Mouse (Mus musculus): Measurements from ENCODE around the gene Trappc10.
A peak's percentile ranks its signal among the peaks of the same experiment; 100 is the strongest.
"Not testable (repeated sequence)": the region's sequence is repeated elsewhere in the genome, so short reads cannot be mapped to it uniquely, and the experiment has no call there.

The Trappc10 gene

DNA sequence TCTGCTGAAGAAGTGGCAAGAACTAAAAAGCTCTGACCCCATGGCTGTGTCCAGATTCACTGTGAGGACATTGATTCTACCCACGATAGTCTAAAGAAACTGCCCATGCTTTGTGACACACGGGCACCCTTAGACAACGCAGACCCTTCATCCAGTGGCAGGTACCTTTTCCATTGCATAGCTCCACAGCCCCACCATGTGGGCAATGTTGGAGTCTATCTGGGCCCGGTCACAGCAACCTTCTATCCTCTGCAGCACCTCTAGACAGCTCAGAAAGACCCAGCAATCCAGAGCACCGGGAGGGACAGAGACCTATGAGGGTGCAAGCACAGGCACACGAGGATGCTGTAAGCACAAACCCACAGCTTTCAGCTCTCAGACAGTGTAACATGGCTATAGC is 33.1 kb downstream of the Trappc10 start:
- DNase-seq (ENCODE audit: low spot score) = no peak

DNA sequence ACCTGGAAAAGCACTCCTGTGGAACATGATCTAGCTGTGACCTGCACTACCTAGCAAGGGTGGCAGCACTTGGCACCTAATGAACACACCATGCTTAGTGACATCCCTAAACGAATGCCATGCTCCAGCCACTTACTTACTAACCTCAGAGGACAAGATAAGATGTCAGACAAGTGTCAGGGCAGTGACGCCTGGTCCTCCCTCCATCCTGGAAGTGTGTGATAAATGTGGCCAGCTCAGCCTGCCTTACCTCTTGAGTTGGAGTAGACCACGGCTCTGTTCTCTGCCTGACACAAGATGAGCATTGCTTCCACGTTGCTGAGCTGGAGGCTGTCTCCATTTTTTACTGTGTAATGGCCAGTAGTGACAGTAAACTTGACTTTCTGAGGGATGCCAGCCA is 43.3 kb downstream of the Trappc10 start:
- DNase-seq (ENCODE audit: low spot score) = no peak

DNA sequence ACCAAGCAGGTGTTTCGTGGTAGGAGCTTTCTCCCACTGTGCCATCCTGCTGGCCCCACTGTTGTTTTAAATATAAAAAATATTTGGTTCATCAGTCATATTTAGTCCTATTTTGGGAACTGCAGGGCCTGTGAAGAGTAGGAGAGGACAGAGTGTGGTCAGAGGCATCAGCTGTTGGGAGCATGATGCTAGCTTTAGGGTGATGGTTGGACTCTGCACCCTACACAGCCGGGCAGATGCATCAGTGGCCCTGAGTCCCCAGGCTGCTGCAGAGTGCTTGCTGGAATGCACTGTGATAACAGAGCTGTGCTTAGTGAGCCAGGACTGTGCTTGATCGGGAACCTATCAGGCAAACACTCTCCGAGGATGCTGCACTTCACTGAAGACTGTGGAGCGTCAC is 51.5 kb downstream of the Trappc10 start:
- no peak for DNase-seq (ENCODE audit: low spot score)

DNA sequence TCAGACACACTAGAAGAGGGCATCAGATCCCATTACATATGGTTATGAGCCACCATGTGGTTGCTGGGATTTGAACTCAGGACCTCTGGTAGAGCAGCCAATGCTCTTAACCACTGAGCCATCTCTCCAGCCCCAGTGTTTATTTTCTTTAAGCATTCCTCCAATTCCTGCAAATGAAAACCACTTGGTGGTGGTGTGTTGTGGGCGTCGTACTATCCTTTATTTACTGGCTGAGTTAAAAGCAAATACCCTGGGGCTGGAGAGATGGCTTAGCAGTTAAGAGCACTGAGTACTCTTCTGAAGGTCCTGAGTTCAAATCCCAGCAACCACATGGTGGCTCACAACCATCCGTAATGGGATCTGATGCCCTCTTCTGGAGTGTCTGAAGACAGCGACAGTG is 58.4 kb downstream of the Trappc10 start:
- not testable (repeated sequence) for DNase-seq (ENCODE audit: low spot score)

DNA sequence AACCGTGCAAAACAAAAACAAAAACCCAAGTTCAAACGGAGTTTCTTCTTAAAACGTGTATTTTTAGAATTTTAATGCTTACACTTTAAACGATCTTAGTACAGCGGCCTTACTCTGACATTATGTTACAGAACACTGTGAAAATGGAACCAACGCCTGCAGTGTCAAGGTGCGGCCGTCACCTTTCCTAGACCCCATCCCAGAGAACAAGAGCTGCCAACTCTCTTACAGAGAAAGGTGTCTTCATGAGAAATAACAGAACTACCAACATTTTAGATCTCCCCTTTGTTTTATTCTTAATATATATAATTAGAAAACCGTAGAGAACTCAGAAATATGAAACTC is 59.1 kb downstream of the Trappc10 start:
- no peak for DNase-seq (ENCODE audit: low spot score)

DNA sequence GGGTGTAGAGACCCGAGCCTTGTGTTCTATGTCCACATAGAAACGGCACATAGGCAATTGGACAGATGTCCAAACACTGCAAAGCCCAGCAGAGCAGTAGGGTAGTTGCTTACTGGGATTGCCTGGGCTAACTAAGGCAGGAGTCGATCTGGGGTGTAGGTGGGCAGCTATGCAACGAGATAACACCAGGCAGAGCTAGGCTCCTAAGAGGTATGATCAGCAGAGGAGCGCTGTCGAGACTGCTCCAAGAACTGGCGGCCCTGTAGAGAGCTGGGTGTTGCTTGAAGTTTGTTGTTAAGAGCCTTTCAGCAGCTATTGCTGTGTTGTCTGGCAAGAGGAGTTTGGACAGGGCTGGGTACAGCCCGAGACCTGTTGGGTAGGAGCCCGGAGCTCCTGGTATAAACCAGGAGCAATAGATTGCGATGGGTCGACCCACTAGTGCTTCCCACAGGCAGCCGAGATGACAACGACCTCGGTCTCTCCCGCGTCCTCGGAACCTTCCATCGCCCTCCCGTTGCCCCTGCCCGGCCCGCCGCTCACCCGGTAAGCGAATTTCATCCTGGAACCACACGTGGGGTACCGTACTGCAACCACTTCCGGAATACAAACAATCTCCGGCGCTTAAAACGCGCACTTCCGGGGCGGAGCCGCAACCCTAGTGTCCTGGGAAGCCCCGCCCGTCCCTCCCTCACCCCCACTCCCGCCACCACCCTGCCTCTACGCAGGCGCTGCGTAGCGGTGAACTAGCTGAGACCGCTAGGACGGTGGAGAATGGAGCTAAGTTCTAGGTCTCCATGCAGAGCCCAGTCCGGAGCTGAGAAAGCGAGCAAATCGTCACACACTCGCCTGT is 59.7 kb downstream of the Trappc10 start, which contains the start of gene Pwp2:
TSS of gene Pwp2 (minus strand) at position 619 of the 850 bp plus-strand sequence.
- DNase-seq (ENCODE audit: low spot score) = peak; percentile 91

DNA sequence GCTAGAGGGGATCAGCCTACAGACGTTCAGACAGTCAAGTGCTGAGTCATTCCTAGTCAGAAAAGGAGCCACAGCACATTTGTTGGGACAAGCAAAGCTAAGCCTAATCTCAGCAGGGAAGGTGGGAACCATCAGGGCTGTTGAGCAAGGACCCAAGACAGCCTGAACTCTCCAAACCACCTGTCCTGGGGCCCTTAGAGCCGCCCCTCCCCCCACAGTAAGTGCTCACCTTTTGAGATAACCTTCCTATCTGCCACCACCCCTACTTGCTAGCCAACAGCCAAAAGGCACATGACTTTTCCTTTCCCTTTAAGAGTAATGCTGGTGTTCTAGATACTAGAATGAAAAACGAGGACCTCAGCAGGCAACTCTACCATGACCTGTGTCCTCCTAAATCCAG is 60.9 kb downstream of the Trappc10 start:
- no peak for DNase-seq (ENCODE audit: low spot score)

DNA sequence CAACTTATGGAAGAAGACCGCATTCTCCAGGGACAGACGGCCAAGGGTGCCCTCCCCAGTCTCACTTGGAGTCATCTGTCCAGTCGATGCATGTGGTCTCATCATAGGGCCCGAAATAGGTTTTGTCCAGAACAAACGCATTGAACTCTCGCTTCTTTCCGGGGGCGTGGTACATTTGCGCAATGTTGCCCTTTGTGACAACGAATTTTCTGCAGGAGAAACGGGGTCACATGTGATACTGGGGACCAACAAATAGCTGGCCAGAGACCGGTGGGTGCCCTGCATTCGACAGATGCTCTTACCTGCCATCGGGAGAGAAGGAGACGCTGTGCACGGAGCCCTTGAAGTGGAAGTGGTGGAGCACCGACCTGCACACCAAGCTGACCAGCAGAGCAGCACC is 62.1 kb downstream of the Trappc10 start:
- no peak for DNase-seq (ENCODE audit: low spot score)

DNA sequence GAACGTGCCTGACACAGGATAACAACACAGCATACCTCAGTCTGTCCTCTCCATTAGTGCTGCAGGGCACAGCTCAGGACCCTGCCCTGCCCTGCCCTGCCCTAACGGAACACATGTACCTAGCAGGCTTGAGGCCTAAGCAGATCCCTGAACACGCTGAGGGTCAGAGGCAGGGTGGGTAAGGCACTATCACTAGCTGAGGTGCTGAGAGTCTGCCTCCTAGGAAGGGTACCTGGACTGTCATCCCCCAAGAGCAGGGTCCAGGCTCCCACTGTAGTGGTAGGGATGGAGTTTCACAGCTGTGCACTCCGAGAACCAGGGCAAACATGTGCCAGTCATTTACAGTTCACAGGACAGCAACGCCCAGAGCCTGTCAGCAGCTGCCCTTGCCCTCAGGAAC is 70.0 kb downstream of the Trappc10 start:
- no peak for DNase-seq (ENCODE audit: low spot score)

DNA sequence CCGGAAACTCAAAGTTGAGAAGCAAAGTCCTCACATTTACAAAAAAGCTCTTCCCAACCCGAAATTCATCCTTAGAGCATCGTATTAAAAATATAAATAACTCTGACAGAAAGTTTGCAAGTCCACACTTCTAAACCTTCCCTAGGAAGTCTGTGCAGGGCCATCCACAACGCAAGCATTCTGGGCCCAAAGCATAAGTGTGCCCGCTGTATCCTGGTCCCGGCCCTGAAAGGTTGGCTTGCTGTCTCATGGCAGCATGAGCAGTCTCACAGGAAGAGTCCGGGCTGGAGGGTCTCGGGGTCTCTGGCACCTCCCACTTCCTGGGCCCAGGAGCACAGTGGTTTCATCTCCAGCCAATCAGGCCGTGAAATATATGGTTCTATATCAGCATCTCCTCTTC is 72.9 kb downstream of the Trappc10 start:
- DNase-seq (ENCODE audit: low spot score) = no peak

DNA sequence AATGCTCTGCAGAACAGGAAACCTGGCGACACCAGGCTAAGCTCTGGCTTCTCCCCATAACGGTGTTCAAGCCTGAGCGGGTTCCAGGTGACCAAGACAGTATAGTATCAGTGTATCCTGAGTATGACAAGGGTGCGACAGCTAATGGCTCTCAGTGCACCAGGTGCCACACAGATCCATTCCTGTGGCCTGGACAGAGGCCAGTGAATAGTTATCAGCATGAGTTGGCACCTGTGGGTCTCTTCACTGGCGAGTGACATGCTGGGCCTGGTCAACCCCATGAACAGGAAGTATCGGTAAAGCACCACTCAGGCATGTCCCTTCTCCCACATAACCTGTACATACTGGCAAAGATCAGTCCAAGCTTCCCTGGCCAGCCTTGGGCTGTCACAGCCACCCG is 73.4 kb downstream of the Trappc10 start:
- DNase-seq (ENCODE audit: low spot score) = no peak

DNA sequence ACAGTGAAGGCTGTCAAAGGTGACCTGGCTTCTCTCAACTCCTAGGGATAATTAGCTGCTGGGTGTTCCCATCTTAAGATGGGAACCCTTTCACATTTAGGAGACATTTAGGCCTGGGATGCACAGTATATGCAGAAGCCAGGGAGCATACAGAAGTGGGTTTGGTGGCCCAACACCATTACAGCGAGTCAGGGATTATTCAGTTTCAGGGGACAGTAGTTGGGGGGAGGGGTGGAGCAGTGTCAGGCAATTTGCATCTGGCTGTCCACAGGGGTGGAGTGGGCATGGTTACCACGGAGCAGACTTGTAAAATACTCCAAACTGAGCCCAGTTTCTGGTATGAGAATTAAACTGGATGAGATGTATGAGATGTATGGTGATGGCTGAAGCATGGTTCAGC is 74.0 kb downstream of the Trappc10 start:
- DNase-seq (ENCODE audit: low spot score) = no peak

DNA sequence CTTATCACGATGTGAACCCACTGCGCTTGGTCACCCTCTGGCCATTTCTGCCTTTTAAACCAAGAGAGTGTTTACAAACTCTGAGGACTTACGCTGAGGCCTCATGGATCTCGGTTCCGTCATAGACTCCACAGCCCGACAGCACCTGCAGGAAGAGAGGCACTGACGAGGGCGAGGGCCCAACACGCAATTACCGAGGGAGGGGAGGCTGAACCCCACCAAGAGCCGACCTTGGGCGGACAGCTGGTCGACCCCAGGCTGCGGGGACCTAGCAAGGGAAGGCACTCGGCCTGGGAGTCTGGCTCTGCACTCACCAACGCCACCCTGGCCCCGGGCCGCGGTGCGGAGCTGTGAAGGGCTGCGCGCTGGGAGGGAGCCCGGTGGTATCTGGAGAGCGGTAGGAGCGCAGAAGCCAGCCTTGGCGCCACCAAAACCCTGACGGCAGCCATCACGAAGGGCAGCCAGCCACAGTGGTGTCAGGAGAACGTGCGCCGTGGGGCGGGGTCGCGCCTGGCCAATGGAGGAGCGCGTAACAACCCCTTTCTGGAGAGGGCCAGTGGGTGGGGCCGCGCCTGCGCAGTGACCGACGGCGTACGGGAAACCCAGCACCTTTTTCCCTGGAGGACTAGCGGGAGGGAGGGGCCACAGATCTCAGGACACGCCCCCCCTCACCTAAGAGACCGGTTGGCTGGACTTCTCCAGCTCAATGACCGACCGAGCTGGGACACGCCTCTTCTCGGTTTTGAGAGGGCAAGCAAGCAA is 75.0 kb downstream of the Trappc10 start, which contains the start of gene D10Jhu81e:
TSS of gene D10Jhu81e (minus strand) at position 502 of the 762 bp plus-strand sequence.
- DNase-seq (ENCODE audit: low spot score) = peak; percentile 100

DNA sequence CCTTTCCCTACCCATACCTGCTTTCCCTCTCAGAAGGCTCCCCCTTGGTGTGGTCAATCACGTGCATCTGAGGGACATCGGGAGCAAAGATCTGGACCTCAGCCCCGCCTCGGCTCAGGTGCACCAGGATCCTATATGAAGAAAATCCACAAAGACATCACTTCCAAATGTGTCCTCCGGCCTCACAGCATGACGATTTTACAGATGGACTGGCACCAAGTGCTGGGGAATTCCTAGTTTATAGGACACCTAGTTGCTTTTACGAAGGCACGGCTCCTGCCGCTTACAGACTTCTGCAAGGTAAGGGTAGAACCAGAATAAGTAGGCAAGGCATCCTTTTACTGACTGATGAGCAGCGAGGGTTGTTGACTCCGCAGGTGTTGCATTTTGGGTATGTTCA is 75.6 kb downstream of the Trappc10 start:
- no peak for DNase-seq (ENCODE audit: low spot score)

DNA sequence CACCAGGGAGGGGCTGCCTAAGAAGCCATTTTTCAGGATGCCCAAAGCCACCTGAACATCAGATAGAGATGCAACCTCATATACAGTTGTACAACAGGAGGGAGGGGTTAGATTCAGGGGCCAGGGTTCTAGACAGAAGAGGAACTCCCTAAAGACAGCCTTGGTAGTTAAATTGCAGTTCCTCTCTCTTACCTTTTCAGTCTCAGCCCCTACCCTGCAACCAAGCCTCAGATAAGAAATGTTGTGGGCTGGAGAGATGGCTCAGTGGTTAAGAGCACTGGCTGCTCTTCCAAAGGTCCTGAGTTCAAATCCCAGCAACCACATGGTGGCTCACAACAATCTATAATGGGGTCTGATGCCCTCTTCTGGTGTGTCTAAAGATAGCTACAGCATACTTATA is 76.7 kb downstream of the Trappc10 start:
- no peak for DNase-seq (ENCODE audit: low spot score)

DNA sequence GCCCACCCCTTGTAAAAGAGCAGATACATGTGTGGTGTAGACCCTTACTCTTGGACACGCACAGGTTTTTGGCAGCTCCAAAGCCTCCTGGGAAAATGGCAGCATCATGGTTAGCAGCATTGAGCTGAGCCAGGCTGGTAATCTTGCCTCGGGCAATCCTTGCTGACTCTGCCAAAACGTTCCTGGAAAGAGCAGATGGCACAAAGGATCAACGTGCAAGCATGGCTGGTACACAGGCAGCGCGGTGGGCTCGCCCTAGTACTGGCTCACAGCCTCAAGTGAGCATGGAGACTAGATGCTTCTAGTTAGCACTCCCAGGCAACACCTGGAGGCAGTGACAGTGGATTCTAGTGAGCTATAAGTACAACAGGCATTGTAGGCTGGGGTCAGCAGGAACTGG is 77.1 kb downstream of the Trappc10 start:
- DNase-seq (ENCODE audit: low spot score) = no peak

DNA sequence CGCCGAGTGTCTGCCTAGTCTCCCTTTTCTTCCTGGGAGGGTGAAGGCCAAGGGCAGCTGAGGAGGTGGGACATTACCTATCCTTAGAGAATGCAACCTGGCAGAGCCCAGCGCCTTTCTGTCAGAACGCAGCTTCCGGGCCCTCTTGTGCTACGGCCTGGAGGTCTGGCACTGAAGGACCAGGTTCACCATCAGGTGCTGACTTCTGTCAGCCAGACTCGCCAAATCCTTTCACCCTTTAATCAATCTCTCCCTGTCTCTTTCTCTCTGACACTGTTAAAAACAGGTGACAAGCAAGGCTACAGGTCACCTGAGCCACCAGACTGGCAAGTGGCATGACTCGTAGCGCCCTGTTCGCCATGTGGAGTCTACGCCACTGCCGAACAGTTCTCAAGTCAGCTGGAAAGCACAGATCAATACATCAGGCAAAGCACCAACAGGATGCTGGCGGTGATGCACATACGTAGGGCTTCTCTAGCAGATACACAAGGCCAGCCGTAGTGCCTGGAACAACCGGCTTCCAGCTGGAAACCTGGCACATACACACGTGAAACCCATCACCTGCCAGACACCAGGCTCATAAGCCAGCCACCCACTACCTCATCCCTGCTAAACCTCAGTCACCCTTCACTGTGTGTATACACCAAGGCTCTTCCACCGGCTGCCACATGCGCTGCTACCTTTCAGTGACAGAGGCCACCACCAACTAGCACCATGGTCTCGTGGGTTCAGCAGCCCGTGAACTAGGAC is 79.0 kb downstream of the Trappc10 start:
- no peak for DNase-seq (ENCODE audit: low spot score)

DNA sequence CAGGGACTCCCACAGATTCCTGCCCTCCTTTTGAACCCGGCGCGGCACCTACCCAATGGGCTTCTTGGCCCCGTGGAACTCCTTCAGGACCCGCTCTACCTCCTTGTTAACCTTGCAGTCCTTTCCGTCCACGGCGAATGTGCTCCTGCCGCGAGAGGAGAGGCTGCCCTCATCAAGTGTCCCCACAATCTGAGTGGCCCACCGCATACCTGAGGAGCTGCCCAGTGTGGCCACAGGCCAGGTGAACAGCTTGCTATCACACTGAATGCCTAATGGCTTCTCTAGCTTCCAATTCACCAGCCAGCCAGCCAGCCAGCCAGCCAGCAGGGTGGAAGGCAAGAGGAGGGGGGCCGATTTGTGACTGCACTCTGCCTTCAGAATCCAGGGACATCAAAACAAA is 79.7 kb downstream of the Trappc10 start:
- no peak for DNase-seq (ENCODE audit: low spot score)

DNA sequence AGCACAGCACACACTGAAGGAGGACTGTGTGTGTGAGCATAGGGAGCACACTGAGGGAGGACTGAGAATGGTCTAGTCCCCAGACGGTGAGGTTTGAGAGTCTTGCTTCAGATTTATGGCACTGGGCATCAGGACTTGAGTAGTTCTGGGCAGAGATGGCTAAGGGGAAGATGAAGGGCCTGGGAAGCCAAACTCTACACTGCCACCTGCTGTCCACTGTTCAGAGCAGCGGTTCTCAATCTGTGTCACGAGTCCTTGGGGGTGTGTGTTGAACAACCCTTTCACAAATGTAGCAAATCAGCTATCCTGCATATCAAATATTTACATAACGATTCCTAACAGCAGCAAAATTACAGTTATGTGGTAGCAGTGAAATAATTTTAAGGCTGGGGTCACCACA is 80.5 kb downstream of the Trappc10 start:
- DNase-seq (ENCODE audit: low spot score) = peak; percentile 77

DNA sequence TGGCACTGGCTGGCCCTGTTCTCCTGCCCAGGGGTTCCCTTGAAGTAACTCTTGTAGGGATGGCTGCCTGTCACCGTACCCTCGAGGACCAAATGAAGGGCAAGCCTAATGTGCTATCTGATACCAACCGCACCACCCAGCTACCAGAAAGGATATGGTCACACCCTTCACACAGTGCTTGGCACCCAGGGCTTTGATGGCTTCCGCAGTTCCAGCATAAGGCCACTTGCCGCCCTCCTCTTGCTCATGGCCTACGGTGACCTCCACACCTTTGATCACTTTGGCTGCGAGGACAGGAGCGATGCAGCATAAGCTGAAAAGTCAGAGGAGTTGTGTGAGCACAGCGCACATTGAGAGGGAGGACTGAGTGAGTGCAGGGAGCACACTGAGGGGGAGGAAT is 81.2 kb downstream of the Trappc10 start:
- DNase-seq (ENCODE audit: low spot score) = no peak

DNA sequence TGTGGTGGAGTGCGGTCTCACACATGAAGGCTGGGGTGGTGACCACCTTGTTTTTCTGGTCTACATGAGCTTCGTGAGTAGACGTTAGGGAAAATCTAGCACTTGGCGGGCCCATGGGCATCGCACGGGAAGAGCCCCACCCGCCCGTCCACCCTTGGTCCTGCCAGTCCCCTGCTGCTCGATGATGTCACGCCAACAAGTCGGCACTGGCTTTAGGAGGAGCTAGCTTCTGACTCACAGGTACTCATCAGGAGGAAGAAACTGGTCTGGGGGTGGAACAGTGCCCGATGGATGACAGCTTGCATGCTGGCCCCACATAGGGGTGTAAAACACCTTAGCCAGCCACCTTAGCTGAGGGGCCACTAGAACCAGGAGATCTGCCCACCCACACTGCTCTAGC is 81.8 kb downstream of the Trappc10 start:
- no peak for DNase-seq (ENCODE audit: low spot score)

DNA sequence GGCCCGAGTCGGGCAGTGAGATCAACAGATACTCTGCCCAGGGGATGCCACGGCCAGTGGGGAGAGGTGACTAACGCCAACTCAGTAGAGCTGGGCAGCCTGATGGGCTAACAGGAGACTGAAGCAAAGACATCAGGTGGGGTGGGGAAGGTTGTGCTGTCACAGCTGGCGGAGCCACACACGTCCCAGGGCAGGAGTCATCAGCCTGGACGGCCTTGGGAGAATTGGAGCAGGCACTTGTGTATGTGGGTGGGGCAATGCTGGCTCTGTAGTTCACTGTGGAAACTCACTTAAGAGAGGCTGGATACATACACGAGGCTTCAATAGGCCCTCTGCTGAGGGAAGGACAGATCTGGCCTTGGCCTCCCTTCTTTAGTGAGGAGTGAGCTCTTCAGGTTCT is 83.3 kb downstream of the Trappc10 start:
- DNase-seq (ENCODE audit: low spot score) = no peak

All from lung, postnatal 25 days (tissue).